39 mouse cellular contexts compared by ENCODE assay signal in genomic region chr2:155823722-155824121, GRCm38 (mm10). TPM values are rescaled to one million over a fixed set of nuclear protein-coding genes. Genes with fewer than 3 reads are reported as not detected.
"Had no signal": no experiment of that assay in that cellular context is flagged by ENCODE, and none has a peak within 500 bp of the region (broad histone marks: within the 10 kb centered on the region; RNA-seq: fewer than 3 reads in every experiment).

No protein-coding gene starts in this region.

- H3K9ac ChIP-seq: heart, embryonic 13.5 days; heart, embryonic 15.5 days; hindbrain, embryonic 13.5 days; hindbrain, embryonic 15.5 days; kidney, embryonic 15.5 days; limb, embryonic 13.5 days; limb, embryonic 15.5 days; liver, embryonic 12.5 days; liver, embryonic 14.5 days had no signal

- ATAC-seq: hindbrain, postnatal 0 days; intestine, embryonic 16.5 days; liver, embryonic 12.5 days had no signal

- H3K9me3 ChIP-seq: heart, embryonic 13.5 days; heart, embryonic 15.5 days; hindbrain, embryonic 13.5 days; hindbrain, embryonic 15.5 days; kidney, embryonic 15.5 days; limb, embryonic 13.5 days; limb, embryonic 15.5 days; liver, embryonic 12.5 days had no signal

- H3K27me3 ChIP-seq: heart, embryonic 13.5 days; heart, embryonic 15.5 days; hindbrain, embryonic 13.5 days; hindbrain, embryonic 15.5 days; kidney, embryonic 15.5 days; limb, embryonic 13.5 days; limb, embryonic 15.5 days; liver, embryonic 12.5 days had no signal

- H3K4me2 ChIP-seq: heart, embryonic 11.5 days; heart, embryonic 13.5 days; heart, embryonic 15.5 days; hindbrain, embryonic 13.5 days; hindbrain, embryonic 15.5 days; kidney, embryonic 15.5 days; limb, embryonic 13.5 days; limb, embryonic 15.5 days; liver, embryonic 12.5 days had no signal

- DNase-seq: gastrocnemius, postnatal 14 days; gastrocnemius, postnatal 36 days; heart, adult 11 months; heart, adult 2 months; heart, postnatal 14 days; heart, postnatal 36 days; kidney, adult 11 months; kidney, adult 2 months; kidney, adult 9 months; kidney, postnatal 14 days; kidney, postnatal 36 days; layer of hippocampus, adult 9-11 months; layer of hippocampus, postnatal 36 days; left cerebral cortex, postnatal 4 days had no signal

- H3K27ac ChIP-seq: heart, adult 2 months; heart, embryonic 13.5 days; heart, embryonic 15.5 days; hindbrain, embryonic 13.5 days; hindbrain, embryonic 15.5 days; hindbrain, postnatal 0 days; kidney, embryonic 15.5 days; kidney, postnatal 0 days; limb, embryonic 13.5 days; limb, embryonic 15.5 days; liver, embryonic 12.5 days; liver, embryonic 14.5 days had no signal

- H3K4me3 ChIP-seq: heart, adult 2 months; heart, embryonic 13.5 days; heart, embryonic 15.5 days; hindbrain, embryonic 13.5 days; hindbrain, embryonic 15.5 days; kidney, embryonic 15.5 days; limb, embryonic 13.5 days; limb, embryonic 15.5 days; liver, embryonic 12.5 days had no signal

RNA-seq across cellular contexts. Expression of gene Fam83c, which starts 10.9 kb away (rescaled TPM):
- total RNA-seq: gastrocnemius, adult 8-10 months; gastrocnemius, postnatal 14 days; gastrocnemius, postnatal 36 days; heart, adult 2 months; heart, postnatal 14 days; heart, postnatal 36 days; hematopoietic stem cell, adult 5-6 weeks; hindbrain, postnatal 0 days; layer of hippocampus, adult 18-20 months; layer of hippocampus, adult 8-10 months; layer of hippocampus, postnatal 14 days; layer of hippocampus, postnatal 36 days; left cerebral cortex, adult 18-20 months; left cerebral cortex, adult 8-10 months; left cerebral cortex, postnatal 10 days; left cerebral cortex, postnatal 25 days; left cerebral cortex, postnatal 4 days; liver, adult 2 months had no signal
- polyA plus RNA-seq: gonadal fat pad, adult 2 months; heart, adult 2 months; kidney, adult 2 months; liver, adult 2 months had no signal

RNA-seq across cellular contexts. Expression of gene Mmp24, which starts 48.6 kb away (rescaled TPM):
- total RNA-seq: gastrocnemius, adult 8-10 months; gastrocnemius, postnatal 36 days; heart, adult 2 months; heart, postnatal 36 days; liver, adult 2 months had no signal
- polyA plus RNA-seq: heart, adult 2 months; limb, embryonic 11.5 days had no signal
